Mouse (Mus musculus): ENCODE measurements around the gene Cep70. TPM values are rescaled to one million over a fixed set of nuclear protein-coding genes. Genes with fewer than 3 reads are reported as not detected.

Gene Cep70
- polyA plus RNA-seq, 1 experiment, result 14.9 TPM

DNA sequence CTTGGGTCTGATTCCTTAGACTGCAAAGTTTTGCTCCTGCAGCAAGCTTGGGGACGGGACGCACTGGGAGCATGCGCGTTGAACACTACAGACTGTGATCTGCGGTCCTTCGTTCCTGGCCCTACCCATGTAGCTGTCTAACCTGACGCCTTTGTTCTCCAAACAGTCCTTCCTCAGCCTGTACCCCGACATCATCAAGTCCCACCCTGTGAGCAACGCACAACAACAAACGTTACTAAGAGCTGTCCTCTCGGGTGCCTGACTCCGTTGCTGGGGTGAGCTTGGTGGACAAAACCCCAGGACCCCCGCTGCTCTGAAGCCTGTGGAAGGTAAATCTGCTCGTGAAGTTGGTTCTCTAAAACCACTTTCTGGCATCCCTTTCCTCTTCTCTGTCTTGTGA lies 6.0 kb upstream of the Cep70 start, which contains the start of gene Faiml:
Gene Faiml (minus strand): TSS at position 101 of the 400 bp plus-strand sequence.
- peaks cover 2% of the 10 kb centered on the region for H3K4me1 ChIP-seq (ENCODE audit: control insufficient read depth, insufficient read depth, low read length)
- no peaks in the 10 kb centered on the region for H3K27me3 ChIP-seq (ENCODE audit: control insufficient read depth, insufficient read depth, low read length)
- H3K4me3 ChIP-seq (ENCODE audit: control insufficient read depth, low read depth, low read length), result peak within 1 kb of the TSS; percentile 83
- TF ChIP-seq POLR2A (IDR thresholded peaks at IDR 0.05; ENCODE audit: control insufficient read depth, low read depth, low read length) (peak; percentile 48; the same call in 1 of the 2 replicates), CTCF (IDR thresholded peaks at IDR 0.05; ENCODE audit: control insufficient read depth, insufficient read depth, insufficient replicate concordance, low read depth, low read length) (no peak)
- no peak within 1 kb of the TSS for H3K27ac ChIP-seq (ENCODE audit: control insufficient read depth, insufficient read depth, low read depth, low read length)
- H3K36me3 ChIP-seq (ENCODE audit: control insufficient read depth, insufficient read depth, low read length), result no peaks in the 10 kb centered on the region

- peaks cover 2% of the 10 kb centered on the region for H3K4me1 ChIP-seq (ENCODE audit: control insufficient read depth, insufficient read depth, low read length)
- no peaks in the 10 kb centered on the region for H3K27me3 ChIP-seq (ENCODE audit: control insufficient read depth, insufficient read depth, low read length)
- no peak for TF ChIP-seq POLR2A (IDR thresholded peaks at IDR 0.05; ENCODE audit: control insufficient read depth, low read depth, low read length)
- peak overlapping the region; percentile 46 for H3K4me3 ChIP-seq (ENCODE audit: control insufficient read depth, low read depth, low read length)
- H3K36me3 ChIP-seq (ENCODE audit: control insufficient read depth, insufficient read depth, low read length), result no peaks in the 10 kb centered on the region
- no peak overlapping the region for H3K27ac ChIP-seq (ENCODE audit: control insufficient read depth, insufficient read depth, low read depth, low read length)
These were observed 4.9 kb upstream of the Cep70 start for GRCm38 (mm10) chr9:99238276-99238675.

DNA sequence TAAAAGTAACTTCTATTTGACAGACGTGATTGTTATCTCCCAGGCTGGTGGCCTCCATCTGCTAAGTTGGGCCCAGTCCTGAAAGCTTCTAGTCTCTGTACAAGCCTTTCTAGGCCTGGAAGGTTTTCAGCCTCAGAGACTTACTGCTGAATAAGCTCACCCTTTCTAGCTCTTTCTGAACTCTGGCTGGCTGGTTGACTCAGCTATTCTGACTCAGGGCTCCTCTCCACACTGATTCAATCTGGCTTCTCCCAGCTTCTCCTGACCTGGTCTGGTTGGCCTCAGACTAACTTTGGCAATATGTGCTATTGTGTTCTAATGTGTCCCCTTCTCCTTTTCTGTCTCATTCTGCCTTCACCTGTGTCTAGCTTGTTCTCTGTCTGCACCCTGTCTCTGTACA lies 3.9 kb upstream of the Cep70 start:
- Histone ChIP-seq H3K27me3 (ENCODE audit: control insufficient read depth, insufficient read depth, low read length) (no peaks in the 10 kb centered on the region), H3K36me3 (ENCODE audit: control insufficient read depth, insufficient read depth, low read length) (no peaks in the 10 kb centered on the region)
- no peak for TF ChIP-seq POLR2A (IDR thresholded peaks at IDR 0.05; ENCODE audit: control insufficient read depth, low read depth, low read length)
- TF ChIP-seq CTCF (IDR thresholded peaks at IDR 0.05; ENCODE audit: control insufficient read depth, insufficient read depth, insufficient replicate concordance, low read depth, low read length), result no peak

DNA sequence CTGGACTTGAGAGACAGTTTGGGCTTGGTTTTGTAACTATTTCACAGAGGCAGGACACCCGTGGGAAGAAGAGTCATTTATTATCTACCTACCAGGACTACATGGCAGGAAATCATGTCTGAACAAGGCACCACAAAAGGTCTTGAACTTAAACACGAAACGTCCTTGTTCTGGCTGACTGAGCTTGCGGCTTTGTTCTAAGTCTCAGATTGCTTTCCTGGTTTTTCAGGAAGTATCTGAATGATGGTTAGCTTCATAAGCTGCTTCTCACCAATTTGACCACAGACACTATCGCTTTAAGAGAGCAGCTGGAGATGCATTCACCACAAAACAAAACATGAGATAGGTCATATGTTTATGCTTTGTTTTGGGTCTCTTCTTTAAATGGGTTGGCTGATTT lies 2.6 kb upstream of the Cep70 start:
- Histone ChIP-seq H3K4me3 (ENCODE audit: control insufficient read depth, low read depth, low read length) (no peak overlapping the region), H3K27me3 (ENCODE audit: control insufficient read depth, insufficient read depth, low read length) (no peaks in the 10 kb centered on the region), H3K4me1 (ENCODE audit: control insufficient read depth, insufficient read depth, low read length) (peaks cover 4% of the 10 kb centered on the region), H3K36me3 (ENCODE audit: control insufficient read depth, insufficient read depth, low read length) (no peaks in the 10 kb centered on the region), H3K27ac (ENCODE audit: control insufficient read depth, insufficient read depth, low read depth, low read length) (no peak overlapping the region)
- no peak for TF ChIP-seq CTCF (IDR thresholded peaks at IDR 0.05; ENCODE audit: control insufficient read depth, insufficient read depth, insufficient replicate concordance, low read depth, low read length)
- no peak for TF ChIP-seq POLR2A (IDR thresholded peaks at IDR 0.05; ENCODE audit: control insufficient read depth, low read depth, low read length)

More for the DNA sequence above, 3.9 kb upstream of the Cep70 start:
- Histone ChIP-seq H3K27ac (ENCODE audit: control insufficient read depth, insufficient read depth, low read depth, low read length) (no peak overlapping the region), H3K4me1 (ENCODE audit: control insufficient read depth, insufficient read depth, low read length) (peaks cover 2% of the 10 kb centered on the region), H3K4me3 (ENCODE audit: control insufficient read depth, low read depth, low read length) (no peak overlapping the region)

GRCm38 (mm10) chr9:99242035-99242434 lies 1.1 kb upstream of the Cep70 start:
- H3K4me3 ChIP-seq (ENCODE audit: control insufficient read depth, low read depth, low read length), result peak overlapping the region; percentile 97
- no peaks in the 10 kb centered on the region for H3K36me3 ChIP-seq (ENCODE audit: control insufficient read depth, insufficient read depth, low read length)
- H3K4me1 ChIP-seq (ENCODE audit: control insufficient read depth, insufficient read depth, low read length), result peaks cover 2% of the 10 kb centered on the region
- no peaks in the 10 kb centered on the region for H3K27me3 ChIP-seq (ENCODE audit: control insufficient read depth, insufficient read depth, low read length)
- TF ChIP-seq CTCF (IDR thresholded peaks at IDR 0.05; ENCODE audit: control insufficient read depth, insufficient read depth, insufficient replicate concordance, low read depth, low read length) (no peak), POLR2A (IDR thresholded peaks at IDR 0.05; ENCODE audit: control insufficient read depth, low read depth, low read length) (no peak)
- H3K27ac ChIP-seq (ENCODE audit: control insufficient read depth, insufficient read depth, low read depth, low read length), result peak overlapping the region; percentile 91

DNA sequence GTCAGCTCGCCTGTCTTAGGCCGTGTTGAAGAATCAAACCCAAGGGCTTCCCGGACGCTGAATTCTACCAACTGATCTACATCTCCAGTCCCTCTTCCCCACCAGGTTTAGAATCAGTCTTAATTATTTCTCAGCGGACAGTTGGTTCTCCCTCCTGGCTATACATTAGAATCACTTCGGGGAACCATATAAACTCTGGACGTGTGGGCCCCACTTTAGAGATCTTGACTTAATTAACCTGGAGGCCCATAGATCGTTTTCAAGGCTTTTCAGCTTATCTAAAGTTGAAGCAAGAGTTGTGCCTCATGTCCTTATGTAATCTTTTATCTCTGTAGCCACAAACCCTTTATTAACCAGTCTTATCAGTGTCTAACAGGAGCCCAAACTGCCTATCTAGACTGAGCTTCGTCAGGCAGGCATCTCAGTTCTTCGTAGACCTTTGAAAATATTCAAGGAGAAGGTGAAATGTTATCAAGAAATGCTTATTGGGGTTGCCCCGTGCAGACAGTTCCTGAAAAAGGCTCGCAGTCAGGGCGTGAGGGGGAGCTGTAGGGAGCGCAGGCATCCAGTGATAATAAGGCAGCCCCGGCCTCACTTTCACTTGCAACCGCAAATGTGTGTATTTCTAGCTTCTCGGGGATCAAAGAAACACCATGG lies 506 bp upstream of the Cep70 start:
- Histone ChIP-seq H3K4me1 (ENCODE audit: control insufficient read depth, insufficient read depth, low read length) (peaks cover 2% of the 10 kb centered on the region), H3K4me3 (ENCODE audit: control insufficient read depth, low read depth, low read length) (peak overlapping the region; percentile 97), H3K36me3 (ENCODE audit: control insufficient read depth, insufficient read depth, low read length) (no peaks in the 10 kb centered on the region), H3K27me3 (ENCODE audit: control insufficient read depth, insufficient read depth, low read length) (no peaks in the 10 kb centered on the region), H3K27ac (ENCODE audit: control insufficient read depth, insufficient read depth, low read depth, low read length) (peak overlapping the region; percentile 91)
- TF ChIP-seq POLR2A (IDR thresholded peaks at IDR 0.05; ENCODE audit: control insufficient read depth, low read depth, low read length), result no peak
- no peak for TF ChIP-seq CTCF (IDR thresholded peaks at IDR 0.05; ENCODE audit: control insufficient read depth, insufficient read depth, insufficient replicate concordance, low read depth, low read length)

GRCm38 (mm10) chr9:99243895-99244293 lies 727 bp downstream of the Cep70 start:
- Histone ChIP-seq H3K27me3 (ENCODE audit: control insufficient read depth, insufficient read depth, low read length) (no peaks in the 10 kb centered on the region), H3K27ac (ENCODE audit: control insufficient read depth, insufficient read depth, low read depth, low read length) (peak overlapping the region; percentile 94), H3K4me3 (ENCODE audit: control insufficient read depth, low read depth, low read length) (peak overlapping the region; percentile 97), H3K4me1 (ENCODE audit: control insufficient read depth, insufficient read depth, low read length) (peaks cover 2% of the 10 kb centered on the region), H3K36me3 (ENCODE audit: control insufficient read depth, insufficient read depth, low read length) (no peaks in the 10 kb centered on the region)
- TF ChIP-seq POLR2A (IDR thresholded peaks at IDR 0.05; ENCODE audit: control insufficient read depth, low read depth, low read length) (no peak), CTCF (IDR thresholded peaks at IDR 0.05; ENCODE audit: control insufficient read depth, insufficient read depth, insufficient replicate concordance, low read depth, low read length) (no peak)

Data from testis, adult 2 months (tissue).